Mouse (Mus musculus): ENCODE data around the gene 1700016K19Rik.

DNA sequence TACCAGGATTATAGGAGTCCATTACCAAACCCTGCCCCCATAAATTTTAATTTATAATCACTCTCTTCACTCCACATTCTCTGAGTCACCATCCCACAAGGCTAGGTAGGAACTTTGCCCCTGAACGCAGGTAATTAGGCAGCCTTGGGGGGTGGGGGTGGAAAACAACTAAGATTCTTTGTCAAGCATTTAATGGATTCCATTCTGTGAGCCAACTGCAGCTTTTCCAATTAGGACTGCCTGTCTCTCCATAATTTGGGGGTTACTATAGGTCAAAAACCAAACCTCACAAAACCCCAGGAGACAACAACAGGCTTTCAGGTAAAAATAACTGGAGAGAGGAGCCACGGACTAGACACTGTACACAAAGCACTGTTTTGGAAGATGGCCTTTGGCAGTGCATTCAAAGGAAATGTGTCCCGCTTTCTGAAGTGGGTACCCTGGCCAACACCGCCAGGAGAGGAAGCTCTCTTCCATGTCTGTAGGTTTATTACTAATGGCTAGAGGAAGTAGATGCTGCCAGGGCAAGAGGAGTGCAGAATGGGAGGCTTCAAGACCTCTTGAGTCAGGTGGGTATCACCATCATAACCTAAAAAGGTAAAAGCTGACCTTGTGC lies 41.2 kb downstream of the 1700016K19Rik start:
- TF ChIP-seq POLR2AphosphoS5 (IDR thresholded peaks at IDR 0.05; ENCODE audit: insufficient replicate concordance, low read depth, low read length) (no peak), CTCF (IDR thresholded peaks at IDR 0.05; ENCODE audit: low read depth, low read length) (no peak)
